8 mouse cellular contexts compared by ENCODE assay signal in the genomic region with DNA sequence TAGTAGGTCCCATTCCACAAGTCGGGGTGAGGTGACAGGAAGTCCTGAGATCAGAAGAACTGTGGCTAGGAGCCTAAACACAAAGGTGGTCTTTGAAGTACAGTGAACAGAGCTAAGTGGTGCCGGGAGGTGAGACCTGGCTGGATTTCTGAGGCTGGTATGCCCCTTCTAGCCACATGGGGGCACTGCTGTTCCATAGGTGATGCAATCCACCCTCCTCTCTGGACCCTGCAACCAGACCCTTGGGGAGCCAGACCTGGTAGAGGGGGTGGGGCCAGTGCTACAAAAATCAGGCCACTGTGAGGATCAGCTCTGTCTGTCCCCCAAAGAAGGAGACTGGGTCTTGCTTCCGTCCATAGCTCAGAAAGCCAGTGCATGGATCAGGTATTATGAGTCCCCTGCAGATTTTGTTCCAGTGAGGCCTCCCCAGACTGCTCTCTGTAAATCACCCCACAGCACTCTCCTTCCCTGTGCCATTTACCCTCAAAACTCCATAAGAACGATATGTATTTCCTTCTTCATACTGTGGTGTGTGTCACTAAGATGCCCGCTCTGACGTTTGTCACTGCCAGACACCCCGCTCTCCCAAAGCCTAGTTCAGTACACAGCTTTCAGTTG. TPM values are rescaled to one million over a fixed set of nuclear protein-coding genes. Genes with fewer than 3 reads are reported as not detected.
DNase-seq lines count a peak whose midpoint lies in the region; ATAC-seq and TF ChIP-seq lines count a peak whose summit lies in the region.

No protein-coding gene starts in this region.

- ATAC-seq in common myeloid progenitor, adult 5-6 weeks (replicated peaks; ENCODE audit: low read depth, poor library complexity, severe bottlenecking) = peak; percentile 80
- no peak for ATAC-seq in inflammation-experienced regulatory T-cells, adult 6 months

- no peak overlapping the region for H3K4me3 ChIP-seq in gastrocnemius, adult 2 months
- H3K4me3 ChIP-seq in megakaryocyte, embryonic 14.5 days (replicated peaks) = peak overlapping the region; percentile 76

- TF ChIP-seq CTCF in gastrocnemius, adult 2 months (IDR thresholded peaks at IDR 0.05) = peak; percentile 95

- H3K27me3 ChIP-seq in megakaryocyte, embryonic 14.5 days (replicated peaks) = peaks cover 27% of the 10 kb centered on the region

- peaks cover 21% of the 10 kb centered on the region for H3K9me3 ChIP-seq in megakaryocyte, embryonic 14.5 days

- no peak overlapping the region for H3K27ac ChIP-seq in gastrocnemius, adult 2 months

- peak; percentile 60 to 88 for DNase-seq in adrenal gland, adult (ENCODE audit: inconsistent age in 2 of 2, low spot score in 1 of 2)
- DNase-seq in gastrocnemius, adult 2 months = peak; percentile 66
- DNase-seq in induced T-regulatory cell, adult 2 months (ENCODE audit: low read depth) = peak; percentile 74
- peak; percentile 73 for DNase-seq in left cerebral cortex, postnatal 10 days (ENCODE audit: extremely low spot score in 1 of 2, low spot score in 2 of 2)
- DNase-seq in right cerebral cortex, postnatal 25 days = peak; percentile 66

- H3K36me3 ChIP-seq in megakaryocyte, embryonic 14.5 days (replicated peaks; ENCODE audit: low read length) = no peaks in the 10 kb centered on the region

- intact Hi-C loops in gastrocnemius, adult 2 months (cut with DNase I) = loop anchor here (1.0 kb wide), 1 partner anchor 94 kb away; no protein-coding TSS in a partner anchor
- intact Hi-C loops in left cerebral cortex, postnatal 10 days (cut with DNase I) = loop anchor here (2.0 to 10.0 kb wide), 2 partner anchors 95 to 211 kb away; no protein-coding TSS in a partner anchor

- peaks cover 59% of the 10 kb centered on the region for H3K4me1 ChIP-seq in megakaryocyte, embryonic 14.5 days

RNA-seq across cellular contexts. Expression of a gene that starts 2.8 kb away (rescaled TPM):
- not detected in 2 replicates for total RNA-seq in common myeloid progenitor, adult 5-6 weeks (2017)
- not detected for total RNA-seq in gastrocnemius, adult 2 months (2021)
- total RNA-seq in left cerebral cortex, postnatal 10 days (2021) = under 1 TPM in 1 of 2 experiments, not detected in 1; 0.21 TPM
- not detected in 2 replicates for polyA plus RNA-seq in megakaryocyte, embryonic 14.5 days (2012; ENCODE audit: insufficient read depth, low replicate concordance)
- under 1 TPM in 1 of 3 experiments, not detected in 2; 0.82 TPM for polyA plus RNA-seq in inflammation-experienced regulatory T-cells, adult 6 months (2017; shearing (Covaris generic))

RNA-seq across cellular contexts. Expression of a gene that starts 7.9 kb away (rescaled TPM):
- total RNA-seq in common myeloid progenitor, adult 5-6 weeks (2017) = not detected in 2 replicates
- total RNA-seq in gastrocnemius, adult 2 months (2021) = not detected
- 1 to 10 TPM; 1.7 to 2.1 TPM for total RNA-seq in left cerebral cortex, postnatal 10 days (2021)
- polyA plus RNA-seq in megakaryocyte, embryonic 14.5 days (2012; ENCODE audit: insufficient read depth, low replicate concordance) = not detected in 2 replicates
- not detected for polyA plus RNA-seq in inflammation-experienced regulatory T-cells, adult 6 months (2017; shearing (Covaris generic))

RNA-seq across cellular contexts. Expression of a gene that starts 36.6 kb away (rescaled TPM):
- 7.2 and 7.7 TPM in 2 replicates for total RNA-seq in common myeloid progenitor, adult 5-6 weeks (2017)
- total RNA-seq in gastrocnemius, adult 2 months (2021) = 1 to 10 TPM; 2.5 to 3.8 TPM
- 1 to 10 TPM; 6.4 to 8.2 TPM for total RNA-seq in left cerebral cortex, postnatal 10 days (2021)
- 2.3 TPM in 1 of 2 replicates, not detected in the other for polyA plus RNA-seq in megakaryocyte, embryonic 14.5 days (2012; ENCODE audit: insufficient read depth, low replicate concordance)
- polyA plus RNA-seq in inflammation-experienced regulatory T-cells, adult 6 months (2017; shearing (Covaris generic)) = 10 to 100 TPM in 2 of 3 experiments, 1 to 10 TPM in 1; 9.6 to 12.1 (median 10.0) TPM

RNA-seq across cellular contexts. Expression of a gene that starts 53.5 kb away (rescaled TPM):
- 12.6 and 15.8 TPM in 2 replicates for total RNA-seq in common myeloid progenitor, adult 5-6 weeks (2017)
- total RNA-seq in gastrocnemius, adult 2 months (2021) = 1 to 10 TPM; 1.5 to 4.7 TPM
- 100 to 1,000 TPM; 133 to 143 TPM for total RNA-seq in left cerebral cortex, postnatal 10 days (2021)
- polyA plus RNA-seq in megakaryocyte, embryonic 14.5 days (2012; ENCODE audit: insufficient read depth, low replicate concordance) = 125 TPM in 2 replicates
- polyA plus RNA-seq in inflammation-experienced regulatory T-cells, adult 6 months (2017; shearing (Covaris generic)) = 1 to 10 TPM; 2.3 to 6.0 (median 4.0) TPM
